Mouse (Mus musculus) left cerebral cortex, adult 8-10 months (tissue): Measurements from ENCODE around the gene Myl9. TPM values are rescaled to one million over a fixed set of nuclear protein-coding genes. Genes with fewer than 3 reads are reported as not detected.

Source experiments
- total RNA-seq, 4 experiments: library from RNA; stranded (reverse); gene quantifications; 2 replicates each; pipeline ENCODE4 v1.2.4; 2022

The Myl9 gene
- total RNA-seq, 4 experiments from 2014 or later = 13.8 to 20.5 (median 16.5) TPM

Other genes starting within 250 kb of the Myl9 start
- 10 to 100 TPM; 34.8 to 36.6 (median 35.9) TPM for gene Aar2, start 227.8 kb upstream of the Myl9 start, total RNA-seq
- gene Dlgap4, start 161.7 kb upstream of the Myl9 start, total RNA-seq = 100 to 1,000 TPM; 201 to 218 (median 204) TPM
- 1 to 10 TPM in 2 of 4 experiments, under 1 TPM in 2; 0.55 to 1.1 (median 0.84) TPM for gene Tgif2, start 64.6 kb downstream of the Myl9 start, total RNA-seq
- gene 4930518I15Rik, start 82.5 kb downstream of the Myl9 start, total RNA-seq = 1 to 10 TPM; 2.4 to 3.6 (median 2.8) TPM
- gene Rab5if, start 87.7 kb downstream of the Myl9 start, total RNA-seq = 10 to 100 TPM; 75.3 to 83.0 (median 79.6) TPM
- gene Sla2, start 111.8 kb downstream of the Myl9 start, total RNA-seq = under 1 TPM; 0.26 to 0.68 (median 0.30) TPM
- gene Ndrg3, start 216.6 kb downstream of the Myl9 start, total RNA-seq = 100 to 1,000 TPM; 434 to 522 (median 478) TPM
- 1 to 10 TPM; 5.7 to 8.4 (median 7.2) TPM for gene Dsn1, start 231.7 kb downstream of the Myl9 start, total RNA-seq